Mouse (Mus musculus): ENCODE measurements at regions not wholly inside any gene's neighbourhood (a gene's known extent, or its start where the extent isn't known, plus 50 kb on each side); places are given as distances from the start of the nearest gene placed in this dataset.

GRCm38 (mm10) chr6:93150531-93150930, 207.2 kb upstream of the Adamts9 start:
- intact Hi-C loops (cut with DNase I), result no loop called here

DNA sequence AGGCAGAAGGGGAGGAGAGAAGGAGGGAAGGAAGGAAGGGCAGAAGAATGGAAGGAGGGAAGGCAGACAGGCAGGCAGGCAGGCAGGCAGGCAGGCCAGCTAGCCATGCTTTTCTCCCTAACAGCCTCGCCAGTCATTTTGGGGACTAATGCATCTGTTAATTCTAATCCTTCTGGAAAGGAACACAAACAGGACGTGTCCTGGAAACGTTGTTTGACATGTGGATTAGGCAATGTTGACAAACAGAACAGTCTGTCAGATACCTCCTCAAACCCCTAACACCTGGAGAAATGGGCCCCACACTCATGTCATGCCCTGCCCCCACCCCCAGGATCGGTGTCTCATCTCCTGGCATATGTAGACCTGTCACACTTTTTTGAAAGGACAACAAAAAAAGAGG, 206.7 kb upstream of the Adamts9 start:
- intact Hi-C loops (cut with DNase I), result no loop called here

- intact Hi-C loops (cut with DNase I), result no loop called here
These were observed 197.0 kb upstream of the Adamts9 start for GRCm38 (mm10) chr6:93140331-93140731.

- intact Hi-C loops (cut with DNase I), result no loop called here
These were observed 190.6 kb upstream of the Adamts9 start for GRCm38 (mm10) chr6:93133940-93134339.

GRCm38 (mm10) chr6:93130946-93131685, 187.8 kb upstream of the Adamts9 start:
- intact Hi-C loops (cut with DNase I), result no loop called here

DNA sequence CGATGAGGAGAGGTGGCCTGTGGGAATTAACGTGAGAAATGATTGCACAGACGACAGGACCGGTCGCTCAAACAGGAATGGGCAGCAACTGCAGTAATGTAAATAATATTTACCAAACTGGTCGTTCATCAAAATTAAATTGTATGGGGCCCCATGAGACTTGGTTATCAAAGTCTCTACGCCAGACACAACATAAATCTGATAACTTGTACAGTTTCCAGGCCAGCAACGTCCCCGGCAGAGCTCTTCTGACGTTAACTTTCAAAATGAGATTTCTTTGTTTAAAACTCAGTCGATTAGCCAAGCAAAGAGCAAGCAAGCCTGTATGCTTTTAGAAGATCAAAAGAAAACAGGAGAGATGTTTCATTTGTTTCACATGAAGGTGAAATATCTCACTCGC, 176.2 kb upstream of the Adamts9 start:
- intact Hi-C loops (cut with DNase I), result no loop called here

DNA sequence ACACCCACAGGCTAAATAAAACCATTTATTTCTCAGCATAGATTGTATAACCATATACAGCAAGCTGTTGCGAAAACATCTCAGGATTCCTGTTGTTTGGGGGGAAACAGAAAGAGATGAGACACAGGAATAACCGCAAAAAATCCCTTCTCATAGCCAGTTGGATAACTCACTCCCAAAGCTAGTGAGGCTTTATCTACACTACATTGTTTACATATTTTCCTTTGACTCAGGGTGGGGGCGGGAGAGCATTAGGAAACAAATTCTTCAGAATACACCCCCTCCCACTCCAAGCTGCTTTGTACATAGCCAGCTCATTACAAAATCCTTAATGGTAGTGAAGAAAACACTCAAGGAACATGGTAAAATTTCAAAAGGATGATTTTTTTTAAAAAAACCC, 170.1 kb upstream of the Adamts9 start:
- intact Hi-C loops (cut with DNase I), result no loop called here

DNA sequence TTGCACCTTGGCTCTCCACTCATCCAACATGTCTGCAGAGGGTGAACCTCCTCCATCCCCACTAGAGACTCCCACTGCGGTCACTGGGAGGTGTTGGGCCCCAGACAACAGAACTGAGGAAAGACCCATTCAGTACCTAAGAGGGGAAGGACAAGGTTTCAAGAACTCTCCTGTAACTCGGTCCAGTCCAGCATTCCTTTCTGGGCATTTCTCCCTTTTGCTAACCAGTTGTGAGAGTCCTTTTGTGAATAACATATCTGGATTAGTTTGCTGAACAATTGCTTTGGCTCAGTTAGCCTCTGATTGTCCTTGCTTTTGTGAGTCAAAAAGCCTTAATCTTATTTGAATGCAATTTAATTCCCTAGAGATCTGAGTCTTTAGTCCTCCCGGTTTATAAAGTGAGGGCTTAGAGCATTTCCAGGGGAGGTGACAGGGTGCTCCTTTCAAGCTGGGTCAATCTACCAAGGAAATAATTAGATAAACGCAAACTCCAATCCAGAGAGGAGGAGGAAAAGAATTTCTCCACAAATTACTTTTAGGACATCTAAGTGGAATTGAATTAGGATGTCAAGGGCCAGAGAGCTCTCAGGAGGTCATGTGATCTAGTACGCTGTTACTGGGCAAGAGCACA, 151.6 kb upstream of the Adamts9 start:
- intact Hi-C loops (cut with DNase I), result no loop called here

DNA sequence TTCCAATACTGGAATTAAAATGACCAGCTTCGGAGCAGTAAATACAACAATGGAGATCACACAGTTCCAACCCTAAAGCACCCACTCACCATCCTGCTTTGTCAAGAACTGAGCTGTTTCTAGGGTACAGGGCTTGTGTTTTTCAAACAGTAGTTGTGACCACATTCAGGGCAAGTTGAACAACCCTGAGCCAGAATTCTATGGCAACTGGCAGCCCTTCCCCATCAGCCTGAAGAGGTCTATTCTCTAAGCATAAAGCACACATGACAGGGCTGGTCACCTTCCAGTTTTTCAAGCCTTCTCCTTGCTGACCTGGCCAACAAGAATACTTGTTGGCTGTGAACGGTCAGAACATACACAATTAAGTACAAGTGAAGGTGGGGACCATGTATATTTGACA, 150.5 kb upstream of the Adamts9 start:
- intact Hi-C loops (cut with DNase I), result no loop called here

GRCm38 (mm10) chr6:93087329-93087728, 144.0 kb upstream of the Adamts9 start:
- intact Hi-C loops (cut with DNase I), result no loop called here

GRCm38 (mm10) chr6:93084286-93084685, 141.0 kb upstream of the Adamts9 start:
- intact Hi-C loops (cut with DNase I), result no loop called here

- intact Hi-C loops (cut with DNase I), result no loop called here
These were observed 140.4 kb upstream of the Adamts9 start for GRCm38 (mm10) chr6:93083716-93084115.

DNA sequence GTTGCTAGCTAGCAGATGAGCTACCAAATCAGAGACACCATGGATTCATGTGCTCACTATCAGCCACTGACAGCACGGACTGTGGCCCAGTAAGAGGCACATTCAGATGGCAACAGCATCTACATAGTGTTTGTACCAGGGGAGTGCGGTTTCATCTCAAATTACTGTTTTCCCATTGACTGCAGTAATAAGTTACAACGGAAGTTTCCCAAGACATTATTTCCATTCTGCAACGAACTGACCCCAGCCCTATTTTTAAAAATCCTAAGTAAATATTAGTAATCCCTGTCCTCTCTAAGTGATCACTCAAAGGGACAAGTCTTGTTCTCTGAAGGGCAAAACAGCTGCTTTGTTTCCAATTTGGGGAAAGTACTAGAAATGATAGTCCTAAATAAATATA, 138.9 kb upstream of the Adamts9 start:
- intact Hi-C loops (cut with DNase I), result no loop called here

- intact Hi-C loops (cut with DNase I), result no loop called here
These were observed 133.4 kb upstream of the Adamts9 start for GRCm38 (mm10) chr6:93076681-93077080.

DNA sequence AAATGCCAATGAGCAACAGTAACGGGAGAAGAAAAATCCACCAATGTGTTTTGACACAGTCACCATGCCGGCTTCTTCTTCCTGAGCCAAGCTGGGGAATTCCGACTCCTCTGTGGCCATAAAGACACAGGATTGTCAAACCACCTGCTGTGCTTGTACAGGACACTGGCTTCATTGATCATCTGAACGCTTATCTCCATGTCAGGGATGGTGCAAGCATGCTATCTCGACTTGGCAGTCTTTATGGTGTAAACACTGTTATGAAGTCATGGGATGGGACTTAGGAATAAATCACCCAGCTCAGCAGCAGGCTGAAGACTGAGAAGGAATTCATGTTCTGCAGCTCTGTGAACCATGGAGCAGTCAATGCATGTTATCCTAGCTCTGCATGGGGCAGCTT, 132.6 kb upstream of the Adamts9 start:
- intact Hi-C loops (cut with DNase I), result no loop called here

DNA sequence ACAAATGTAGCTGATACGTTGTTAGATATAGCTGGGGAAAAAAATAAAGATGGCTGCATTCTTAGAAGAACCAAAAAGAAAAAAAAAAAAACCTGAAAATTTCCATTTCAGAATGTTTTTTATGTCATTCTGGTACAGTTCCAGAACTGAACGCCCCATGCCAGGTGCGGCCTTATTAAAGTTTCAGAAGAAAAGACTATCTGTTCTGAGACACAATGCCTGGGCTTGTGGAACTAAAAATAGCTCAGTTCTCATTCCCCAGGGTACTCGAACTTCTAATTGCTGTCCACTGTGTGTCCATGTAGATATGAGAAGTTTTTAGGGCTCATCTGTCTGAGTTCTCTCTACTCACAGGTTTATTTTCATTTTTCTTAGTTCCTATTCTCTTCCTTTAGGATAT, 131.7 kb upstream of the Adamts9 start:
- intact Hi-C loops (cut with DNase I), result no loop called here

DNA sequence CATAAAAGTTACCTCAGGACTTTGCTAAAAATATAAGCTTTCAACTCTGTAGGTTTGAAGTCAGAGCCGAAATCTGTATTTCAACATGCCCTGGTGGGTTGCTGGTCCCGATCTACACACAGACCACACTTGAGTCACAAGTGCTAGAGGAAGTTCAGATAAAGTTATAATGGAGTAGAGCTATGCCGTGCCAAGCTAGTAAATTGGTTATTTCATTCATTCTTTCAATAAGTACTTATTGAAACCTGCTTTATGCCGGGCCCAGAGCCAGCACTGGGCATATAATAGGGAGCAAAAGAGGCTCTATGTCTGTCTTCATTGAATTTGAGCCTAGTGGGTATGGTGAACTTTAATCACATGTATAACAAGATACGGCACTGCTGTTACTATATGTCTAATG, 127.6 kb upstream of the Adamts9 start:
- intact Hi-C loops (cut with DNase I), result no loop called here

GRCm38 (mm10) chr6:93067808-93068207, 124.5 kb upstream of the Adamts9 start:
- intact Hi-C loops (cut with DNase I), result no loop called here

GRCm38 (mm10) chr6:93066553-93067376, 123.5 kb upstream of the Adamts9 start:
- intact Hi-C loops (cut with DNase I), result no loop called here

- intact Hi-C loops (cut with DNase I), result no loop called here
These were observed 122.7 kb upstream of the Adamts9 start for GRCm38 (mm10) chr6:93065917-93066552.

DNA sequence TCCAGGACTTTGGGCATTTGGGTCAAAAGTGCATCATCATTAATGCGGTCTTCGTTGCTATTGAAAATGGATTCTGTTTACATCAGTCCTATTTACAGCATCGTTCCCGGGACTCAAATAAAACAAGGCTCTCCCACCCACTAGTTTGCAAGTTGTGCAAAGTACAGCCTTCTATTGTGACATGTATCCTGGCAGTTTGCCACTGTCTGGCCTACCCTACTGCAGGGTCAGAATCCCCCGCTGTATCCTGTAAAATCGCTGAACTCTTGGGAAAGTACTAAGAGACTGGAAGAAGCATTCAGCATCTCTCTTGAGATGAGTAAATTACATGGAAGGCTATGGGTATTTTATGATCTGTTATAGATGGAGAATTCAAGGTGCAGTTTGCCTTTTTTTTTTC, 122.1 kb upstream of the Adamts9 start:
- intact Hi-C loops (cut with DNase I), result no loop called here

GRCm38 (mm10) chr6:93064366-93064765, 121.1 kb upstream of the Adamts9 start:
- intact Hi-C loops (cut with DNase I), result no loop called here

All from adrenal gland (tissue).